Mouse (Mus musculus) CH12.LX (cell line): Measurements from ENCODE around the gene Gm32742.

Source experiments
- ELF1 ChIP-seq: IDR thresholded peaks from 2 replicates; pipeline ENCODE4 v1.6.1; 2014; ENCODE audit warnings: low read depth, mild to moderate bottlenecking, inconsistent platforms, low read length, improper control_type of control experiment
- JUND ChIP-seq: conservative IDR thresholded peaks from 2 replicates; pipeline ENCODE4 v1.6.1; 2011; ENCODE audit warnings: low read depth, low read length, improper control_type of control experiment
- MAX ChIP-seq: IDR thresholded peaks from 2 replicates; pipeline ENCODE4 v1.6.1; 2011; ENCODE audit warnings: low read length, improper control_type of control experiment
- POLR2A ChIP-seq: IDR thresholded peaks from 2 replicates; pipeline ENCODE4 v1.6.1; 2011; ENCODE audit warnings: low read depth, mild to moderate bottlenecking, improper control_type of control experiment, low read length

DNA sequence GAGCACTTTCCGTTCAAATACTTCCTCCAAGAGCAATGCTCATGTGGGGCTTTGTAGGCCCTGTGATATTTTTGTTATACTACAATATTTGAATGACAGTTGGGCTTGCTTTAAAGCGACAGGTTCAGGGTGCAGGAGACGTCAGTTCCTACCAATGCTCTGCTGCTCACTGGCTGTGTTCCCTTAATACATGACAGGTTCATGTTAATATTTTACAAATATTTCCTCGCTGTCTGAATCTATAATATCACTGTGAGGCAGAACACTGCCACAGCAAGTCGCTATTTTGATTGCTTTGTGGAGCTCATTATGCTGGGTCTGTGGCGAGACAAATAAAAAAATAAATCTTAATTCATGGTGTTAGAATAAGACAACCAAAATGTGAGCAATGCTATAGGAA lies 45.9 kb upstream of the Gm32742 start:
- TF ChIP-seq MAX: no peak
- TF ChIP-seq POLR2A: no peak
- no peak for TF ChIP-seq ELF1
- no peak for TF ChIP-seq JUND
